Mouse (Mus musculus) limb, embryonic 11.5 days (tissue): ENCODE measurements around the gene Pcbp3. TPM values are rescaled to one million over a fixed set of nuclear protein-coding genes. Genes with fewer than 3 reads are reported as not detected.

Source experiments
- ATAC-seq: fragments of 200-750 bp; cut with Nextera tagmentation; 2 replicates; pipeline ENCODE4 v1.8.0; 2017; ENCODE audit warnings: low read depth; ENCODE audit not compliant: insufficient number of reproducible peaks, low FRiP score, low TSS enrichment
- DNase-seq: peaks from one replicate; pipeline ENCODE4 v3.0.0-alpha.2; 2015; ENCODE audit warnings: low spot score
- H3K27ac ChIP-seq: fragments of 300-500 bp; sonication (generic); replicated peaks from 2 replicates; pipeline ENCODE4 v1.5.1; 2014; ENCODE audit warnings: low read depth, mild to moderate bottlenecking, low read length
- H3K27me3 ChIP-seq: fragments of 300-500 bp; sonication (generic); 2 replicates; pipeline ENCODE4 v1.6.1; 2014; ENCODE audit warnings: mild to moderate bottlenecking, low read length, mixed read lengths; ENCODE audit not compliant: control insufficient read depth, insufficient read depth
- H3K36me3 ChIP-seq: fragments of 300-500 bp; sonication (generic); 2 replicates; pipeline ENCODE4 v1.6.1; 2014; ENCODE audit warnings: mild to moderate bottlenecking, low read length, moderate library complexity, mixed read lengths; ENCODE audit not compliant: control insufficient read depth, insufficient read depth
- H3K4me1 ChIP-seq: fragments of 300-500 bp; sonication (generic); 2 replicates; pipeline ENCODE4 v1.6.1; 2014; ENCODE audit warnings: low read length, mixed read lengths; ENCODE audit not compliant: control insufficient read depth, insufficient read depth
- H3K4me2 ChIP-seq: fragments of 300-500 bp; sonication (generic); 2 replicates; pipeline ENCODE4 v1.6.1; 2014; ENCODE audit warnings: low read depth, mild to moderate bottlenecking, moderate library complexity; ENCODE audit not compliant: severe bottlenecking
- H3K4me3 ChIP-seq: fragments of 300-500 bp; sonication (generic); 2 replicates; pipeline ENCODE4 v1.5.1; 2014; ENCODE audit warnings: low read depth, low read length
- H3K9ac ChIP-seq: fragments of 300-500 bp; sonication (generic); 2 replicates; pipeline ENCODE4 v1.6.1; 2014; ENCODE audit warnings: mild to moderate bottlenecking, low read length
- H3K9me3 ChIP-seq: fragments of 300-500 bp; sonication (generic); 2 replicates; pipeline ENCODE4 v1.6.1; 2016; ENCODE audit warnings: low read length; ENCODE audit not compliant: control insufficient read depth
- WGBS: fragments of 180-500 bp; shearing (Covaris S2); extraction: QIAGEN DNeasy Blood & Tissue Kit; methylation state at CpG from one replicate; pipeline ENCODE4 v1.1.7; 2014; 5-methylcytosine and 5-hydroxymethylcytosine counted together
- polyA plus RNA-seq: library from polyadenylated mRNA; unstranded; fragments of >200 nt; fragmentation: Nextera tagmentation; extraction: Ambion mirVana; gene quantifications from 2 replicates; pipeline ENCODE4 v1.2.1, GENCODE M21; 2014

Gene Pcbp3
- 19.4 and 21.2 TPM in 2 replicates for polyA plus RNA-seq

DNA sequence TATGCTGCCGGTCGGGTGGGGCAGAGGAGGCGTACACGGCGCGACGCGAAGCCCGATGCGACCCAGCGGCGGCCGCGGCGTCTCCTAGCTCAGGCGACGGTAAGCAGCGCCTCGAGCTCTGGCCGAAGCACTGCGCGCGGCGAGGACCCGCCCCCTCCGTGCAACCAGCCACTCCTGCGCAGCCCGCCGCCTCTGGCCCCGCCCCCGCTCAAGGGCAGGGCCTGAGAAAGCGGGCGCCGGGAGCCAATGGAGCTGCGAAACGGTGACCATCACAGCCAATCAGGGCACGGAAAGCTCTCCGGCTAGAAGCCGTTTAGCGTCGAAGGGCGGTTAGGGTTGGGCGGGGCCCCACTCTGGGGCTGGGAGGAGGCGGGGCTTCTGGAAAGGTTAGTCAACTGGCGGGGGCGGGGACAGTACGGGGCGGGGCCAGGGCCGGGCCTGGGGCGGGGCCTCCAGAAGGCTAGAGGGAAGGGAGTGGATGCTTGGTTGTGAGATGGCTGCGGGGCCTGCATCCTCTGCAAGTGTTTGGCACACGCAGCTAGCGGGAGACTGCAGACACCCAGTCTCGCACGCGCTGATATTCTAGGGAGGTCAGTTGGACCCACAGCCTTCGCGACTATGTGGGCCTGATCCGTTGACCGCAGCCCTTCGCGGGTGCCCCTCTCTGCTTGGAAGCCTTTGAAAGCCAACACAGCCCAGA is at the start of gene Pcbp3:
Pcbp3 (minus strand) TSS at position 98 of the 700 bp plus-strand sequence.
- Histone ChIP-seq H3K4me3 (peak within 1 kb of the TSS; percentile 57), H3K4me1 (peaks cover 30% of the 10 kb centered on the region), H3K36me3 (no peaks in the 10 kb centered on the region), H3K27ac (no peak within 1 kb of the TSS), H3K4me2 (peak within 1 kb of the TSS; percentile 87), H3K9me3 (no peaks in the 10 kb centered on the region), H3K27me3 (no peaks in the 10 kb centered on the region), H3K9ac (peak within 1 kb of the TSS; percentile 61)
- ATAC-seq: peak; percentile 97
- 2% methylated on average over 57 of the region's 62 CpGs for WGBS
- peak; percentile 98 for DNase-seq

DNA sequence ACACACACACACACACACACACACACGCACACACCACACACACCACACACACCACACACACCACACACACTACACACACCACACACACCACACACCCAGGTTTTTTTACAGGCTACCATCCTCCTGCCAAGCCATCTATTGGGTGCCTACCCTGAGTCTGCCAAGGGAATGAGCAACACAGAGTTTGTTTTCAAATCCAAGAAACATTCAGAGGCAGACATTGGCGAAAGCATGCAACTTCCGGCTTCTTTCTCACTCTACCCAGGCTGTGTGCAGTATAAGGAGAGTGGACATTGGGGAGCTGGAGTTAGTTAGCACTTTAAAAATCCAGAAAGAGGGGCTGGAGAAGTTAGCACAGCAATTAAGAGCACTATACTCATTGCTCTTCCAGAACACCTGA is 47.0 kb upstream of the Pcbp3 start:
- Histone ChIP-seq H3K4me1 (peaks cover 13% of the 10 kb centered on the region), H3K36me3 (no peaks in the 10 kb centered on the region), H3K27ac (no peak overlapping the region), H3K9ac (no peak overlapping the region), H3K27me3 (no peaks in the 10 kb centered on the region), H3K9me3 (no peaks in the 10 kb centered on the region), H3K4me2 (no peak overlapping the region), H3K4me3 (no peak overlapping the region)
- no peak for DNase-seq
- 86% methylated on average over 2 of the region's 3 CpGs for WGBS
- ATAC-seq: no peak

DNA sequence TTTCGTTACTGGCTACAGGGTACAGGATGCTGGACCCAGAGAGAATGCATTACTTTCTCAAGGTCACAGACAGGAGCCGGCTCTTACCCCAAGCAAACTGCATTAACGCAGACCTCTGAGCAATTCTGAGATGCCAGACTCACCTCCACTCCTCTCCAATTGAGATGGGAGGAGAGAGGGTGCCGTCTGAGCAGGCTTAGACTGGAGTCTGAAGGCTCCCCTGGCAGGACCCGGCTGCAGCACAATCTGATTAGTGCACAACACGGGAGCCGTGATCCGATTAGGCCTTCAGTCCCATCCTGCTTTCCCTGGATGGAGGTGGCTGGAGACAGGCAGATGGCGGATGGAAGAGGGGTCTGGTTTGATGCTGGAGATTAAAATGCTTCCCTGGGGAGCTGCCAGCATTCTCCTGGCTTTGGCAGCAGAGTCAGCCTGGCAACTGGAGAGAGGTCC is 46.4 kb upstream of the Pcbp3 start:
- Histone ChIP-seq H3K27ac (peak overlapping the region; percentile 3; the same call in 1 of the 2 replicates), H3K27me3 (no peaks in the 10 kb centered on the region), H3K4me3 (no peak overlapping the region), H3K4me1 (peaks cover 13% of the 10 kb centered on the region), H3K36me3 (no peaks in the 10 kb centered on the region), H3K9ac (no peak overlapping the region), H3K9me3 (no peaks in the 10 kb centered on the region), H3K4me2 (no peak overlapping the region)
- WGBS: 27% methylated on average over 9 of the region's 9 CpGs
- peak; percentile 46 for DNase-seq
- ATAC-seq: no peak

DNA sequence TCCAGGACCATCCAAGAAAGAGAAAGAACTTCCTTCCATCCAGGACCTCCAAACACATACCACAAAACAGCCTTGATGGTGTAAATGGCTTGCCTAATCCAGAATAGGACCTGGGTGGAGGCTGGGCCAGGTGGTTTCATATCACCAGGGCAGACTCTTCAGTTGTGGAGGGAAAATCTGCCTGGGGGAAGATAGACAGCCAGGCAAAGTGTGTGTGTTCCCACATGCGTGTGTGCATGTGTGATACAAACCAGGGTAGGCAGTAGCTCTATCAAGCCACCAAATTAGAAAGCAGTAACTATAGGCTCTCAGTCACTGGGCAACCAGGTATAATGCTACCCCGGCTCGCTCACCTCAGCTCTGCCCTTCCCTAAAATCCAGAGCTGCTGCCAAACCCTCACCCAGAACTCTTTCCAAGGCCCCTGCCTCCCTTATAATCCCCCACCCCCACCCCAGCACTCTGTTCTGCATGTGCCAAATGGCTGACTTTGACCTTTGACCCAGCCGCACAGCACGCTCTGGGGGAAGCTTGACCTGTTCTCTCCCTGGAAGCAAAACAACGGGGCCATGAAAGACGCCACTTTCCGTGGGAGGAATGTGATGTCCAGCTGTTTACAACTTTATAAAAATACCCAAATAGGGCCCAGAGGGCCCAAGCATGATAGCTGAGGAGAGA is 45.9 kb upstream of the Pcbp3 start:
- H3K4me1 ChIP-seq: peaks cover 13% of the 10 kb centered on the region
- peak overlapping the region; percentile 3; the same call in 1 of the 2 replicates for H3K27ac ChIP-seq
- H3K9me3 ChIP-seq: no peaks in the 10 kb centered on the region
- no peak overlapping the region for H3K4me2 ChIP-seq
- H3K4me3 ChIP-seq: no peak overlapping the region
- no peaks in the 10 kb centered on the region for H3K27me3 ChIP-seq
- no peaks in the 10 kb centered on the region for H3K36me3 ChIP-seq
- H3K9ac ChIP-seq: no peak overlapping the region
- 26% methylated on average over 8 of the region's 8 CpGs for WGBS
- no peak for ATAC-seq
- DNase-seq: peak; percentile 67

DNA sequence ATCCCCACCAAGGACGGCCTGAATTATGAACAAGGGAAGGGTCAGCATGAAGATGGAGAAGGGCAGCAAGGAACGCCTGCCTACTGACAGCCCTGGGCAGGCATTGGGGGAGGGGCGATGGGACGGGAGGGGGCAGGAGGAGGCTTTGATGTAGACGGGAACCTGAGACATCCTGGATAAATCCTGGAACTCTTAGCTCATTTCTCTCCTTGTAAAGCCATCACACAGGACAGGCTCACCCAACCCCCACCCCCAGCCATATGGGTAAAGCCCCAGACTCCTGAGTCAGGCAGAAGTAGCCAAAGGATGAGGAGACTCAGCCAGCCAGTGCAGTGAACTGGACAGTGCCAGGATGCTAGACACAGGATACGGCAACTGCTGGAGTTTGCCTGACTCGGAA is 43.2 kb upstream of the Pcbp3 start:
- peaks cover 13% of the 10 kb centered on the region for H3K4me1 ChIP-seq
- H3K4me3 ChIP-seq: no peak overlapping the region
- ATAC-seq (0 out of 2 replicates have a peak, but pooled peaks have one; percentile 13), DNase-seq (peak; percentile 40)
- 0 out of 2 replicates have a peak overlapping the region, but pooled peaks have one; percentile 15 for H3K27ac ChIP-seq
- H3K9me3 ChIP-seq: no peaks in the 10 kb centered on the region
- no peaks in the 10 kb centered on the region for H3K36me3 ChIP-seq
- H3K9ac ChIP-seq: no peak overlapping the region
- H3K27me3 ChIP-seq: no peaks in the 10 kb centered on the region
- WGBS: 8% methylated on average over 7 of the region's 7 CpGs
- H3K4me2 ChIP-seq: no peak overlapping the region

DNA sequence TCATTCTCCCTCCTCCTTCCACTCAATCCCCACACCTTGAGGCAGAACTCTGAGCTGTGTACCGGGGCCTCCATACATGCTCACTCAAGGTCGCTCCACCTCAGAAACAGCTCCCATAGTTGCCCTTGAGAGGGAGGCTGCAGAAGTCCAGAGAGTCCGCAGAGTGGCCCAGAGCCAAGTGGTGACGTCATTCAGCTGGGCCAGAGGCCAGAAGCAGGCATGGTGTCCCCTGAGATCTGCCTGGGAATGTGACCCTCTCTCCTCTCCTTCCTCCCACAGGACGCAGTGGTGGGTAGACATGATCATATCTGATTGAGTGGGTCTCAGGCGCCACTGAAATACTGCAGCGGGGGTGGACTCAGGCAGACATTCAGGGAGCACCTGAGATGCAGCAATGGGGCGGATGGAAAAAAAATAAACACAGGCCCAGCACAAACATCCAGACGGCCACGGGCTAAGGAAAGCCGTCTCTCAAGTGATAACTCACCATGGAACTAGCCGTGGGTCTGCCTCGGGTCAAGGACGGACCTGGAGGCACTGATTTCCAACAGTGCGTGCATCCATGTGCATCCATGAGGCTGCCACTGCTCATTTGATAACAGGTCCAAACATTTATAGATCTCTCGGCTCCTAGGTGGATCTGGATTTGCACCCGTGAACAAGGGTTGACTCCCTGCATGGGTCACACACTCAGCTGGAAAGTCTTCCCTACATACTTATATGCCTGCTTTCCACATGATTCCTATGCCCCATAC is 36.2 kb upstream of the Pcbp3 start:
- Histone ChIP-seq H3K27ac (no peak overlapping the region), H3K4me2 (no peak overlapping the region), H3K9ac (no peak overlapping the region), H3K4me1 (no peaks in the 10 kb centered on the region), H3K36me3 (no peaks in the 10 kb centered on the region), H3K9me3 (no peaks in the 10 kb centered on the region), H3K4me3 (no peak overlapping the region), H3K27me3 (no peaks in the 10 kb centered on the region)
- DNase-seq (no peak), ATAC-seq (no peak)
- WGBS: 85% methylated on average over 17 of the region's 17 CpGs

DNA sequence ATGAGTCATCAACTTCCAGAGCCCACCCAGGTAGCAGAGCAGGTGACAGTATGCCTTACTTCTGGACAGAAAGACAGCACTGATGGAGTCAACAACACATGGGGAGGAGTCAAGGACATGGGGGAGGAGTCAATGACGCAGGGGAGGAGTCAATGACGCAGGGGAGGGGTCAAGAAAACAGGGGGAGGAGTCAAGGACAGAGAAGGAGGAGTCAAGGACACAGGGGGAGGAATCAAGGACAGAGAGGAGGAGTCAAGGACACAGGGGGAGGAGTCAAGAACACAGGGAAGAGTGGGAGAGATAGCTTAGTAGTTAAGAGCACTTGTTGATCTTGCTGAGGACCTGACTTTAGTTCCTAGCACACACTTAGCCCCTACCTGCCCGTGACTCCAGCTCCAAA is 30.8 kb upstream of the Pcbp3 start:
- ATAC-seq: no peak
- Histone ChIP-seq H3K9ac (no peak overlapping the region), H3K4me1 (no peaks in the 10 kb centered on the region), H3K9me3 (no peaks in the 10 kb centered on the region), H3K27ac (no peak overlapping the region), H3K4me3 (no peak overlapping the region), H3K4me2 (no peak overlapping the region), H3K27me3 (no peaks in the 10 kb centered on the region), H3K36me3 (no peaks in the 10 kb centered on the region)
- DNase-seq: no peak
- 58% methylated on average over 3 of the region's 3 CpGs for WGBS

DNA sequence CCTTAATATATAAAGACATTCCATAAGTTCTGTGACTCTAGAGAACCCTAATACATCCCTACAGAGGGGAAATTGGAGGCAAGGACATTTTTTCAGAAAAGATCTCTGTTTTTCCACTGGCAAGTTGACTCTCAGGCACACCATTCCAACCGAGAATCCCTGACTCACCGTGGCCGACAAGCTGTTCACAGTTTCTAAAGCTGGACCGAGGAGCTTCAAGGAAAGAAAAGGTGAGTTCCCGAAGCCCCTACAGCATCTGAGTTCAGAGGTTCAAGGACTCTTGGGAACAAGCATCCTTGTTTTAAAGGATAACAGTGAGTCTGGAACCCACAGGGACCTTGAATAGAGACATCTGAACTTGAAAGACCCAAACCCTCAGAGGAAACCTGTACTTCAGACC is 26.9 kb upstream of the Pcbp3 start:
- Histone ChIP-seq H3K4me1 (no peaks in the 10 kb centered on the region), H3K4me2 (no peak overlapping the region), H3K27ac (no peak overlapping the region), H3K9me3 (no peaks in the 10 kb centered on the region), H3K9ac (no peak overlapping the region), H3K27me3 (no peaks in the 10 kb centered on the region), H3K4me3 (no peak overlapping the region), H3K36me3 (no peaks in the 10 kb centered on the region)
- ATAC-seq: no peak
- no peak for DNase-seq
- WGBS: 90% methylated on average over 5 of the region's 5 CpGs
